Mouse (Mus musculus) MEL (cell line): ENCODE data around the gene Mmgt2. TPM values are rescaled to one million over a fixed set of nuclear protein-coding genes. Genes with fewer than 3 reads are reported as not detected.

Experiments used
- DNase-seq: peaks from one replicate; pipeline ENCODE4 v3.0.0; 2011; ENCODE audit warnings: low read depth, low spot score
- H3K27ac ChIP-seq: 2 replicates; pipeline ENCODE4 v1.5.1; 2012; ENCODE audit warnings: low read depth, mild to moderate bottlenecking, control low read depth, low read length, moderate library complexity; ENCODE audit not compliant: control insufficient read depth
- H3K27me3 ChIP-seq, 2 experiments: fragments of 150-350 bp in 1 of 2; sonication (generic) in 1 of 2; 2 replicates each; pipeline ENCODE4 v1.6.1; 2012; ENCODE audit warnings: low read length in 2 of 2, mild to moderate bottlenecking in 2 of 2, improper control_type of control experiment in 1 of 2, moderate library complexity in 1 of 2; ENCODE audit not compliant: insufficient read depth in 2 of 2, control insufficient read depth in 1 of 2
- H3K36me3 ChIP-seq, 2 experiments: 2 replicates each; pipeline ENCODE4 v1.6.1; 2012 to 2014; ENCODE audit warnings: low read length in 2 of 2, improper control_type of control experiment in 1 of 2, inconsistent platforms in 1 of 2, mild to moderate bottlenecking in 1 of 2; ENCODE audit not compliant: insufficient read depth in 2 of 2, control insufficient read depth in 1 of 2
- H3K4me1 ChIP-seq, 2 experiments: fragments of 150-350 bp in 1 of 2; sonication (generic) in 1 of 2; 2 replicates each; pipeline ENCODE4 v1.6.1; 2012; ENCODE audit warnings: low read length in 2 of 2, improper control_type of control experiment in 1 of 2, mild to moderate bottlenecking in 1 of 2; ENCODE audit not compliant: insufficient read depth in 2 of 2, control insufficient read depth in 1 of 2
- H3K4me3 ChIP-seq, 2 experiments: fragments of 150-350 bp in 1 of 2; sonication (generic) in 1 of 2; 2 replicates each; pipeline ENCODE4 v1.5.1; 2012; ENCODE audit warnings: low read depth in 2 of 2, low read length in 2 of 2, mild to moderate bottlenecking in 2 of 2, moderate library complexity in 2 of 2, control low read depth in 1 of 2, improper control_type of control experiment in 1 of 2; ENCODE audit not compliant: control insufficient read depth in 1 of 2, insufficient read depth in 1 of 2
- H3K79me2 ChIP-seq: 2 replicates; pipeline ENCODE4 v1.6.1; 2012; ENCODE audit warnings: mild to moderate bottlenecking, low read length, moderate library complexity; ENCODE audit not compliant: control insufficient read depth, poor library complexity, insufficient read depth
- H3K9ac ChIP-seq: 2 replicates; pipeline ENCODE4 v1.6.1; 2012; ENCODE audit warnings: low read depth, mild to moderate bottlenecking, control low read depth, low read length, moderate library complexity; ENCODE audit not compliant: control insufficient read depth, poor library complexity, severe bottlenecking
- H3K9me3 ChIP-seq: fragments of 150-350 bp; sonication (generic); replicated peaks from 2 replicates; pipeline ENCODE4 v1.6.1; 2012; ENCODE audit warnings: mild to moderate bottlenecking, low read length, improper control_type of control experiment, moderate library complexity; ENCODE audit not compliant: insufficient read depth
- BHLHE40 ChIP-seq: IDR thresholded peaks from 2 replicates; pipeline ENCODE4 v1.6.1; 2012; ENCODE audit warnings: low read depth, mild to moderate bottlenecking, inconsistent platforms, low read length, improper control_type of control experiment, borderline replicate concordance
- CHD1 ChIP-seq: IDR thresholded peaks from 2 replicates; pipeline ENCODE4 v1.6.1; 2012; ENCODE audit warnings: low read depth, mild to moderate bottlenecking, inconsistent platforms, low read length, improper control_type of control experiment
- CHD2 ChIP-seq: IDR thresholded peaks from 2 replicates; pipeline ENCODE4 v1.6.1; 2011; ENCODE audit warnings: low read length, improper control_type of control experiment
- CTCF ChIP-seq, 3 experiments: IDR thresholded peaks in 2 of 3; conservative IDR thresholded peaks in 1 of 3; 2 replicates each; pipeline ENCODE4 v1.5.1; 2011 to 2012; ENCODE audit warnings: low read length in 3 of 3, low read depth in 2 of 3, mild to moderate bottlenecking in 2 of 3, improper control_type of control experiment in 1 of 3, inconsistent platforms in 1 of 3, mixed read lengths in 1 of 3, moderate library complexity in 1 of 3; ENCODE audit not compliant: control insufficient read depth in 1 of 3, insufficient read depth in 1 of 3, poor library complexity in 1 of 3, severe bottlenecking in 1 of 3
- ELF1 ChIP-seq: IDR thresholded peaks from 2 replicates; pipeline ENCODE4 v1.6.1; 2014; ENCODE audit warnings: low read depth, mild to moderate bottlenecking, inconsistent platforms, low read length, improper control_type of control experiment, moderate library complexity
- ETS1 ChIP-seq: IDR thresholded peaks from 2 replicates; pipeline ENCODE4 v1.6.1; 2012; ENCODE audit warnings: low read depth, mild to moderate bottlenecking, inconsistent platforms, low read length, improper control_type of control experiment, moderate library complexity
- JUND ChIP-seq: IDR thresholded peaks from 2 replicates; pipeline ENCODE4 v1.6.1; 2011; ENCODE audit warnings: low read depth, mild to moderate bottlenecking, improper control_type of control experiment, low read length
- MAX ChIP-seq: IDR thresholded peaks from 2 replicates; pipeline ENCODE4 v1.6.1; 2011; ENCODE audit warnings: low read length, improper control_type of control experiment
- MEF2A ChIP-seq: IDR thresholded peaks from 2 replicates; pipeline ENCODE4 v1.6.1; 2014; ENCODE audit warnings: low read depth, mild to moderate bottlenecking, inconsistent platforms, low read length, improper control_type of control experiment; ENCODE audit not compliant: poor library complexity, insufficient replicate concordance, severe bottlenecking; ENCODE audit errors: extremely low read depth
- MXI1 ChIP-seq: IDR thresholded peaks from 2 replicates; pipeline ENCODE4 v1.6.1; 2011; ENCODE audit warnings: mild to moderate bottlenecking, low read depth, low read length, improper control_type of control experiment
- MYB ChIP-seq: IDR thresholded peaks from 2 replicates; pipeline ENCODE4 v1.6.1; 2011; ENCODE audit warnings: mild to moderate bottlenecking, low read depth, low read length, improper control_type of control experiment
- POLR2A ChIP-seq, 2 experiments: IDR thresholded peaks; 2 replicates each; pipeline ENCODE4 v1.6.1; 2011 to 2012; ENCODE audit warnings: low read length in 2 of 2, mild to moderate bottlenecking in 2 of 2, control low read depth in 1 of 2, improper control_type of control experiment in 1 of 2, low read depth in 1 of 2, moderate library complexity in 1 of 2; ENCODE audit not compliant: control insufficient read depth in 1 of 2, insufficient read depth in 1 of 2, poor library complexity in 1 of 2
- POLR2AphosphoS2 ChIP-seq: IDR thresholded peaks from 2 replicates; pipeline ENCODE4 v1.6.1; 2011; ENCODE audit warnings: low read length, improper control_type of control experiment
- RAD21 ChIP-seq: IDR thresholded peaks from 2 replicates; pipeline ENCODE4 v1.6.1; 2011; ENCODE audit warnings: mild to moderate bottlenecking, low read depth, low read length, improper control_type of control experiment
- RCOR1 ChIP-seq: IDR thresholded peaks from 2 replicates; pipeline ENCODE4 v1.6.1; 2012; ENCODE audit warnings: low read depth, mild to moderate bottlenecking, inconsistent platforms, low read length, improper control_type of control experiment
- SMC3 ChIP-seq: IDR thresholded peaks from 2 replicates; pipeline ENCODE4 v1.6.1; 2011; ENCODE audit warnings: low read depth, low read length, improper control_type of control experiment
- TAL1 ChIP-seq: IDR thresholded peaks from 2 replicates; pipeline ENCODE4 v1.6.1; 2012; ENCODE audit warnings: mild to moderate bottlenecking, inconsistent platforms, low read length, moderate library complexity, mixed read lengths
- TBP ChIP-seq: IDR thresholded peaks from 2 replicates; pipeline ENCODE4 v1.8.0; 2011; ENCODE audit warnings: low read depth, low read length, improper control_type of control experiment
- TCF12 ChIP-seq: IDR thresholded peaks from 2 replicates; pipeline ENCODE4 v1.6.1; 2014; ENCODE audit warnings: low read depth, mild to moderate bottlenecking, inconsistent platforms, low read length, improper control_type of control experiment, moderate library complexity
- UBTF ChIP-seq: IDR thresholded peaks from 2 replicates; pipeline ENCODE4 v1.6.1; 2012; ENCODE audit warnings: low read depth, mild to moderate bottlenecking, inconsistent platforms, low read length, improper control_type of control experiment, moderate library complexity, borderline replicate concordance; ENCODE audit not compliant: insufficient read depth
- USF1 ChIP-seq: IDR thresholded peaks from 2 replicates; pipeline ENCODE4 v1.6.1; 2014; ENCODE audit warnings: low read depth, mild to moderate bottlenecking, inconsistent platforms, low read length, improper control_type of control experiment, moderate library complexity
- USF2 ChIP-seq, 2 experiments: IDR thresholded peaks; 2 replicates each; pipeline ENCODE4 v1.6.1; 2011 to 2012; ENCODE audit warnings: improper control_type of control experiment in 2 of 2, low read length in 2 of 2, borderline replicate concordance in 1 of 2, inconsistent platforms in 1 of 2, low read depth in 1 of 2, mild to moderate bottlenecking in 1 of 2; ENCODE audit not compliant: insufficient read depth in 1 of 2
- ZC3H11A ChIP-seq: IDR thresholded peaks from 2 replicates; pipeline ENCODE4 v1.6.1; 2012; ENCODE audit warnings: low read depth, mild to moderate bottlenecking, inconsistent platforms, low read length, improper control_type of control experiment
- ZNF384 ChIP-seq: IDR thresholded peaks from 2 replicates; pipeline ENCODE4 v1.6.1; 2012; ENCODE audit warnings: low read depth, mild to moderate bottlenecking, inconsistent platforms, low read length, improper control_type of control experiment
- polyA plus RNA-seq, 2 experiments: library from polyadenylated mRNA; stranded (reverse) in 1 of 2; unstranded in 1 of 2; fragments of >175 nt in 1 of 2; fragments of >200 nt in 1 of 2; gene quantifications; 2 replicates each; pipeline versions ENCODE4 v1.2.1 to v1.2.4; 2012; ENCODE audit warnings: low replicate concordance in 2 of 2, low read depth in 1 of 2; ENCODE audit not compliant: insufficient read length in 2 of 2, insufficient read depth in 1 of 2, missing spikeins in 1 of 2
- total RNA-seq: library from RNA; depleted of rRNA; stranded (reverse); fragments of 300-350 nt; gene quantifications from 2 replicates; pipeline ENCODE4 v1.2.3, GENCODE M21; 2012

The Mmgt2 gene
- total and polyA plus RNA-seq, 3 experiments: 24.1 to 51.9 TPM; not detected in 1

GRCm38 (mm10) chr11:62701218-62701617 lies 52.8 kb downstream of the Mmgt2 start:
- no peaks in the 10 kb centered on the region for H3K79me2 ChIP-seq
- no peak overlapping the region for H3K27ac ChIP-seq
- TF ChIP-seq TCF12 (no peak), MXI1 (no peak), POLR2AphosphoS2 (no peak), CHD1 (no peak), USF2 (IDR thresholded peaks at IDR 0.05; ENCODE audit: borderline replicate concordance in 1 of 2, insufficient read depth in 1 of 2, low read depth in 1 of 2, low read length in 2 of 2) (no peak), BHLHE40 (no peak), ELF1 (no peak), TAL1 (no peak), ZC3H11A (no peak), RCOR1 (no peak), ZNF384 (no peak), POLR2A (IDR thresholded peaks at IDR 0.05; ENCODE audit: control insufficient read depth in 1 of 2, insufficient read depth in 1 of 2, low read depth in 1 of 2, low read length in 2 of 2, poor library complexity in 1 of 2) (no peak), JUND (no peak)
- TF ChIP-seq, all 39 proteins: peak for 0
- Histone ChIP-seq H3K27me3 (peaks cover 8 to 14% of the 10 kb centered on the region in 2 experiments), H3K9me3 (no peaks in the 10 kb centered on the region), H3K36me3 (no peaks in the 10 kb centered on the region), H3K4me1 (no peaks in the 10 kb centered on the region), H3K4me3 (no peak overlapping the region), H3K9ac (no peak overlapping the region)
- DNase-seq: no peak

- TF ChIP-seq TBP: no peak
- no peak for TF ChIP-seq TAL1
- TF ChIP-seq MYB: no peak
- TF ChIP-seq CHD1: no peak
- no peak for TF ChIP-seq ZNF384
- TF ChIP-seq UBTF: no peak
- TF ChIP-seq POLR2AphosphoS2: no peak
- TF ChIP-seq USF2 (IDR thresholded peaks at IDR 0.05; ENCODE audit: borderline replicate concordance in 1 of 2, insufficient read depth in 1 of 2, low read depth in 1 of 2, low read length in 2 of 2): no peak
- TF ChIP-seq ETS1: no peak
- TF ChIP-seq CTCF (IDR thresholded peaks at IDR 0.05 in 2 of 3, conservative IDR thresholded peaks at IDR 0.05 in 1 of 3; ENCODE audit: control insufficient read depth in 1 of 3, insufficient read depth in 1 of 3, low read depth in 2 of 3, low read length in 3 of 3, poor library complexity in 1 of 3, severe bottlenecking in 1 of 3): no peak
- TF ChIP-seq CHD2: no peak
- no peak for TF ChIP-seq ZC3H11A
- TF ChIP-seq ELF1: no peak
- TF ChIP-seq MXI1: no peak
- no peak for TF ChIP-seq MAX
- TF ChIP-seq SMC3: no peak
- no peak for TF ChIP-seq USF1
- no peak for TF ChIP-seq RAD21
- no peak for TF ChIP-seq MEF2A
Observed at GRCm38 (mm10) chr11:62706141-62706540, 57.7 kb downstream of the Mmgt2 start.

More at GRCm38 (mm10) chr11:62706141-62706540, 57.7 kb downstream of the Mmgt2 start:
- H3K9me3 ChIP-seq: no peaks in the 10 kb centered on the region
- H3K36me3 ChIP-seq: no peaks in the 10 kb centered on the region
- no peak overlapping the region for H3K4me3 ChIP-seq
- H3K27ac ChIP-seq: no peak overlapping the region
- no peak for DNase-seq
- no peak overlapping the region for H3K9ac ChIP-seq
- no peaks in the 10 kb centered on the region for H3K79me2 ChIP-seq
- peaks cover 8 to 13% of the 10 kb centered on the region in 2 experiments for H3K27me3 ChIP-seq
- H3K4me1 ChIP-seq: no peaks in the 10 kb centered on the region
